Mouse (Mus musculus): Measurements from ENCODE around the gene Gm136. TPM values are rescaled to one million over a fixed set of nuclear protein-coding genes. Genes with fewer than 3 reads are reported as not detected.

Gene Gm136
- polyA plus RNA-seq, 1 experiment from 2014 or later = not detected

Other genes starting within 250 kb of the Gm136 start
- 79.4 and 93.1 TPM in 2 replicates for gene Akirin2, start 205.3 kb downstream of the Gm136 start, polyA plus RNA-seq (2015; fragmentation: Nextera tagmentation; extraction: Ambion mirVana)
- 99.1 and 104 TPM in 2 replicates for gene Orc3, start 141.3 kb downstream of the Gm136 start, polyA plus RNA-seq (2015; fragmentation: Nextera tagmentation; extraction: Ambion mirVana)
- gene Rars2, start 141.3 kb downstream of the Gm136 start, polyA plus RNA-seq (2015; fragmentation: Nextera tagmentation; extraction: Ambion mirVana) = 55.0 and 63.4 TPM in 2 replicates
- 54.8 and 55.3 TPM in 2 replicates for gene Slc35a1, start 68.8 kb downstream of the Gm136 start, polyA plus RNA-seq (2015; fragmentation: Nextera tagmentation; extraction: Ambion mirVana)
- gene Cfap206, start 26.1 kb downstream of the Gm136 start, polyA plus RNA-seq (2015; fragmentation: Nextera tagmentation; extraction: Ambion mirVana) = 0.99 and 1.8 TPM in 2 replicates
- 43.3 and 50.3 TPM in 2 replicates for gene Smim8, start 22.2 kb upstream of the Gm136 start, polyA plus RNA-seq (2015; fragmentation: Nextera tagmentation; extraction: Ambion mirVana)
- gene Zfp292, start 126.7 kb upstream of the Gm136 start, polyA plus RNA-seq (2015; fragmentation: Nextera tagmentation; extraction: Ambion mirVana) = 36.6 and 41.5 TPM in 2 replicates
- gene Cga, start 137.5 kb upstream of the Gm136 start, polyA plus RNA-seq (2015; fragmentation: Nextera tagmentation; extraction: Ambion mirVana) = not detected in 2 replicates